Mouse (Mus musculus) forebrain, embryonic 13.5 days (tissue): Measurements from ENCODE around the gene Ppp4r2. TPM values are rescaled to one million over a fixed set of nuclear protein-coding genes. Genes with fewer than 3 reads are reported as not detected.

Source experiments
- ATAC-seq: fragments of 200-750 bp; cut with Nextera tagmentation; 2 replicates; pipeline ENCODE4 v1.8.0; 2017
- H3K27ac ChIP-seq: fragments of 300-500 bp; sonication (generic); 2 replicates; pipeline ENCODE4 v1.5.1; 2015; ENCODE audit warnings: inconsistent platforms, mild to moderate bottlenecking, moderate library complexity
- H3K27me3 ChIP-seq: fragments of 300-500 bp; sonication (generic); 2 replicates; pipeline ENCODE4 v1.6.1; 2015; ENCODE audit warnings: mild to moderate bottlenecking, inconsistent platforms
- H3K36me3 ChIP-seq: fragments of 300-500 bp; sonication (generic); 2 replicates; pipeline ENCODE4 v1.6.1; 2015; ENCODE audit warnings: mild to moderate bottlenecking, inconsistent platforms; ENCODE audit not compliant: poor library complexity, severe bottlenecking
- H3K4me1 ChIP-seq: fragments of 300-500 bp; sonication (generic); 2 replicates; pipeline ENCODE4 v1.6.1; 2015; ENCODE audit warnings: inconsistent platforms
- H3K4me2 ChIP-seq: fragments of 300-500 bp; sonication (generic); 2 replicates; pipeline ENCODE4 v1.6.1; 2015; ENCODE audit warnings: inconsistent platforms, mild to moderate bottlenecking, moderate library complexity
- H3K4me3 ChIP-seq: fragments of 300-500 bp; sonication (generic); 2 replicates; pipeline ENCODE4 v1.5.1; 2015; ENCODE audit warnings: mild to moderate bottlenecking, inconsistent platforms
- H3K9ac ChIP-seq: fragments of 300-500 bp; sonication (generic); 2 replicates; pipeline ENCODE4 v1.6.1; 2015; ENCODE audit warnings: mild to moderate bottlenecking, inconsistent platforms
- H3K9me3 ChIP-seq: fragments of 300-500 bp; sonication (generic); replicated peaks from 2 replicates; pipeline ENCODE4 v1.6.1; 2016; ENCODE audit warnings: inconsistent platforms
- whole genome bisulfite sequencing: fragments of 180-500 bp; shearing (Covaris S2); methylation state at CpG from one replicate; pipeline ENCODE4 v1.1.7; 2015; 5-methylcytosine and 5-hydroxymethylcytosine counted together
- polyA plus RNA-seq: library from polyadenylated mRNA; unstranded; fragments of >200 nt; fragmentation: Nextera tagmentation; extraction: Ambion mirVana; gene quantifications from 2 replicates; pipeline ENCODE4 v1.2.1, GENCODE M21; 2015

Ppp4r2 gene
- polyA plus RNA-seq, 1 experiment from 2014 or later, result 26.9 TPM

DNA sequence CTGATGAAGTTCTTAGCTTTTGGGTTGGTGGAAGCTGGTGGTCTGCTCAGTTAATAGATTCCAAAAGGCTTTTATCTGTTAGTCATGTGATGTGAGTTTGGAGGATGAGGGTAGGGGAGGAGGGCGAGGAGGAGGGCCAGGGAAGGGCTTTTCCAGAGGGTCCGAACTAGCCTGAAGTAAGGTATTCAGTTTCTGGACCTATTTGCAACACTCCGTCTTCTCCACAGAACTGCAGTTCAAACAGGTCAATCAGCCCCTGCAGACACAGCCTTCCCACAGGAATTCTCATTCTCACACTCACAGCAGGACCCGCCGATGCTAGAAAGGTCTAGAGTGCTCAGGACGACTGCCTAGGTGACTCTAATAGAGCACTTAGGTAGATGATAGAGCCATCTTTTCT is 39.8 kb downstream of the Ppp4r2 start:
- no peaks in the 10 kb centered on the region for H3K27me3 ChIP-seq

GRCm38 (mm10) chr6:100875862-100876623 is 42.6 kb downstream of the Ppp4r2 start:
- WGBS, result 69% methylated on average over 20 of the region's 20 CpGs
- no peak overlapping the region for H3K27ac ChIP-seq
- ATAC-seq, result peak; percentile 48; the same call in 1 of the 2 replicates
- H3K4me1 ChIP-seq, result no peaks in the 10 kb centered on the region
- H3K9me3 ChIP-seq, result no peaks in the 10 kb centered on the region
- H3K4me2 ChIP-seq, result no peak overlapping the region
- H3K27me3 ChIP-seq, result peaks cover 2% of the 10 kb centered on the region
- H3K9ac ChIP-seq, result no peak overlapping the region
- no peak overlapping the region for H3K4me3 ChIP-seq
- no peaks in the 10 kb centered on the region for H3K36me3 ChIP-seq

More for the DNA sequence above, 39.8 kb downstream of the Ppp4r2 start:
- Histone ChIP-seq H3K9ac (no peak overlapping the region), H3K9me3 (no peaks in the 10 kb centered on the region), H3K4me1 (no peaks in the 10 kb centered on the region), H3K4me2 (no peak overlapping the region), H3K4me3 (no peak overlapping the region), H3K27ac (no peak overlapping the region), H3K36me3 (no peaks in the 10 kb centered on the region)
- ATAC-seq, result no peak
- 76% methylated on average over 6 of the region's 6 CpGs for WGBS

- no peaks in the 10 kb centered on the region for H3K36me3 ChIP-seq
- no peaks in the 10 kb centered on the region for H3K9me3 ChIP-seq
- ATAC-seq, result no peak
- no peak overlapping the region for H3K27ac ChIP-seq
- no peak overlapping the region for H3K4me3 ChIP-seq
- H3K4me2 ChIP-seq, result no peak overlapping the region
- 91% methylated on average over 12 of the region's 12 CpGs for WGBS
- peaks cover 8% of the 10 kb centered on the region for H3K27me3 ChIP-seq
- no peak overlapping the region for H3K9ac ChIP-seq
- no peaks in the 10 kb centered on the region for H3K4me1 ChIP-seq
These were observed 43.2 kb downstream of the Ppp4r2 start for GRCm38 (mm10) chr6:100876624-100877017.

- H3K9ac ChIP-seq, result no peak overlapping the region
- no peaks in the 10 kb centered on the region for H3K36me3 ChIP-seq
- no peak overlapping the region for H3K27ac ChIP-seq
- no peak for ATAC-seq
- H3K4me3 ChIP-seq, result no peak overlapping the region
- H3K4me2 ChIP-seq, result no peak overlapping the region
- peaks cover 5% of the 10 kb centered on the region for H3K4me1 ChIP-seq
- WGBS, result 85% methylated on average over 13 of the region's 13 CpGs
- peaks cover 9% of the 10 kb centered on the region for H3K27me3 ChIP-seq
- H3K9me3 ChIP-seq, result no peaks in the 10 kb centered on the region
These were observed 45.1 kb downstream of the Ppp4r2 start for GRCm38 (mm10) chr6:100878546-100878945.

GRCm38 (mm10) chr6:100879607-100880006 is 46.2 kb downstream of the Ppp4r2 start:
- Histone ChIP-seq H3K27ac (no peak overlapping the region), H3K4me2 (no peak overlapping the region), H3K4me1 (peaks cover 5% of the 10 kb centered on the region), H3K36me3 (no peaks in the 10 kb centered on the region), H3K9ac (no peak overlapping the region), H3K4me3 (no peak overlapping the region), H3K27me3 (peaks cover 9% of the 10 kb centered on the region), H3K9me3 (no peaks in the 10 kb centered on the region)
- WGBS, result 62% methylated on average over 10 of the region's 10 CpGs
- no peak for ATAC-seq

GRCm38 (mm10) chr6:100881657-100882056 is 48.2 kb downstream of the Ppp4r2 start:
- Histone ChIP-seq H3K9ac (no peak overlapping the region), H3K27ac (no peak overlapping the region), H3K36me3 (no peaks in the 10 kb centered on the region), H3K4me1 (peaks cover 5% of the 10 kb centered on the region), H3K27me3 (peaks cover 9% of the 10 kb centered on the region), H3K9me3 (no peaks in the 10 kb centered on the region), H3K4me3 (no peak overlapping the region), H3K4me2 (no peak overlapping the region)
- WGBS, result 84% methylated on average over 9 of the region's 9 CpGs
- no peak for ATAC-seq

DNA sequence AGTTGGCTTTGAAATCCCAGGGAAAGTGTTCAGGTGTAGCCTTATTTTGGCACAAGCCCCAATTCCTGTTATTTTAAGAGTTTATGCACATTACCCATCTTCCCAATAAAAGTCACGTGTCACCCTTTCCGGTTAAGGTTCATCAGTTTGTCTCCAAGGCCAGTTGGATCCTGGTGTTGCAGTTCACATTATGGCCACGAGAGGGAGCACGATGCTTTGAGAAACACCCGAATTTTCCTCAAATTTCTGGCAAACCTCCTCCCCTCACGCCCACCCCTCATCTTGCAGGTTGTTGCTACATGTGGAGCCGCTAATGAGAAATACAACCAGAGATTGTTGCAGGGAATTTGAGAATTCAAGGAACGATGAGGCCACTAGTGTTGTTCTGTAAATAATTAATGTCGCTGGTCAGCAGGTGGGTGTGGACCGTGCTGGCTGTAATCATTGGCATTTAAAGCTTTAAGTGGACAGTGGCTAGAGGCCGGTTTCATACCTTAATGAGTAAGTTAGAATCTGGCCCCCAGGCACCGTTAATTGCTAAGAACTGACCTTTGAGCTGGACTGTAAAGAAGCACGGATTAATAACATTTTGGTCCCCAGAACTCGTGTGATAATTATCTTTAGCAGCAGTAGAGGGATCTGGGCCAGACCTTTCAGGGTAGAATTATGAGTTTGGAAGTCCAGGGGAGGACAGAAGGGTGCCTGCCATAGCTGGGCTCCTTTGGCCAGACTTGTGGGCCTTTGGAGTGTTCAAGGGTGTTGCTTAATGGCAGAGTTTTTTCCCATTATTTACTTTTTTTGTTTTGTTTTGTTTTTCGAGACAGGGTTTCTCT is 49.2 kb downstream of the Ppp4r2 start:
- 19% methylated on average over 15 of the region's 15 CpGs for WGBS
- H3K4me2 ChIP-seq, result peak overlapping the region; percentile 43
- H3K27me3 ChIP-seq, result peaks cover 9% of the 10 kb centered on the region
- no peak overlapping the region for H3K27ac ChIP-seq
- no peaks in the 10 kb centered on the region for H3K9me3 ChIP-seq
- peaks cover 5% of the 10 kb centered on the region for H3K4me1 ChIP-seq
- H3K36me3 ChIP-seq, result no peaks in the 10 kb centered on the region
- 0 out of 2 replicates have a peak overlapping the region, but pooled peaks have one; percentile 34 for H3K9ac ChIP-seq
- ATAC-seq, result peak; percentile 34
- H3K4me3 ChIP-seq, result no peak overlapping the region

DNA sequence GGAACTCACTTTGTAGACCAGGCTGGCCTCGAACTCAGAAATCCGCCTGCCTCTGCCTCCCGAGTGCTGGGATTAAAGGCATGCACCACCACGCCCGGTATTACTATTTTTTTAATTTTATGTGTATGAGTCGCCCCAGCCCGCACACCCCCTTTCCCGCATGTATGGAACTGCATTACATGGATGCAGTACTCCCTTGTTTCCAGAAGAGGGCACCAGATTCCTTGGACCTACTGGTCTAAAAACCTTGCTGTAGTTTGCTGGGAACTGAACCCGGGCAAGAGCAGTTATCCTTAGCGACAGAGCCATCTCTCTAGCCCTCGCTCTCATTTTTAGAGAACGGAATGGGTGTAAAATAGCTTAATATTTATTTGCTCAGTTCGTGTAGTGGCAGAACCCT is 49.8 kb downstream of the Ppp4r2 start:
- Histone ChIP-seq H3K27me3 (peaks cover 9% of the 10 kb centered on the region), H3K4me1 (peaks cover 5% of the 10 kb centered on the region), H3K4me3 (no peak overlapping the region), H3K4me2 (no peak overlapping the region), H3K27ac (no peak overlapping the region), H3K9ac (no peak overlapping the region), H3K36me3 (no peaks in the 10 kb centered on the region), H3K9me3 (no peaks in the 10 kb centered on the region)
- ATAC-seq, result no peak
- WGBS, result 51% methylated on average over 13 of the region's 13 CpGs

GRCm38 (mm10) chr6:100884594-100885225 is 51.3 kb downstream of the Ppp4r2 start:
- peak; percentile 62 for ATAC-seq
- H3K9ac ChIP-seq, result no peak overlapping the region
- H3K36me3 ChIP-seq, result no peaks in the 10 kb centered on the region
- no peaks in the 10 kb centered on the region for H3K9me3 ChIP-seq
- no peak overlapping the region for H3K4me3 ChIP-seq
- no peak overlapping the region for H3K4me2 ChIP-seq
- WGBS, result 83% methylated on average over 12 of the region's 12 CpGs
- peaks cover 5% of the 10 kb centered on the region for H3K4me1 ChIP-seq
- H3K27me3 ChIP-seq, result peaks cover 9% of the 10 kb centered on the region
- H3K27ac ChIP-seq, result peak overlapping the region; percentile 7; the same call in 1 of the 2 replicates

DNA sequence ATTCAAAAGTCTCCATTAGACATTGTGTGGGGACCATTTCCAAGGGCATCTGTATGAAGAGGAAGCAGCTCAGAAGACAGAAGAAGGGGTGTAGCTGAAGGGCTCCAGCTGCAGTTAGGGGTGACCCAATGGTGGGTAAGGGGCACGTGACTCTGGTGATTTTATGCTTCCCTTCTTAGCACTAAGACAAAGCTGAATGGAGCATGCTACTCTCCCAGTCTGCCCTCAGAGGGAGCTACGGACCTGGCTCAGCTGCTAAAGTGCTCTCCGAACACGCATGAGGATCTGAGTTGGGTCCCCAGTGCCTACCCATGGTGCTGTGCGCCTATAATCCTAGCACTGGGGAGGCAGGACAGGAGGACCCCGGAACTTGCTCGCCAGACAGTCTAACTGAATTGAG is 52.0 kb downstream of the Ppp4r2 start:
- 0 out of 2 replicates have a peak, but pooled peaks have one; percentile 23 for ATAC-seq
- Histone ChIP-seq H3K4me1 (peaks cover 5% of the 10 kb centered on the region), H3K4me3 (no peak overlapping the region), H3K27me3 (peaks cover 9% of the 10 kb centered on the region), H3K9me3 (no peaks in the 10 kb centered on the region), H3K36me3 (no peaks in the 10 kb centered on the region), H3K4me2 (no peak overlapping the region), H3K27ac (peak overlapping the region; percentile 7), H3K9ac (no peak overlapping the region)
- 62% methylated on average over 7 of the region's 7 CpGs for WGBS

- no peak overlapping the region for H3K9ac ChIP-seq
- 85% methylated on average over 9 of the region's 9 CpGs for WGBS
- H3K27me3 ChIP-seq, result no peaks in the 10 kb centered on the region; the same call in 1 of the 2 replicates
- H3K36me3 ChIP-seq, result no peaks in the 10 kb centered on the region
- no peak for ATAC-seq
- H3K4me3 ChIP-seq, result no peak overlapping the region
- H3K4me2 ChIP-seq, result no peak overlapping the region
- no peaks in the 10 kb centered on the region for H3K9me3 ChIP-seq
- peaks cover 5% of the 10 kb centered on the region for H3K4me1 ChIP-seq
- no peak overlapping the region for H3K27ac ChIP-seq
These were observed 53.6 kb downstream of the Ppp4r2 start for GRCm38 (mm10) chr6:100887012-100887411.

GRCm38 (mm10) chr6:100889340-100889739 is 55.9 kb downstream of the Ppp4r2 start:
- no peak overlapping the region for H3K27ac ChIP-seq
- 80% methylated on average over 6 of the region's 6 CpGs for WGBS
- H3K4me1 ChIP-seq, result 0 out of 2 replicates have a peak, but pooled peaks cover 5% of the 10 kb centered on the region
- no peaks in the 10 kb centered on the region for H3K36me3 ChIP-seq
- no peaks in the 10 kb centered on the region for H3K9me3 ChIP-seq
- no peak overlapping the region for H3K4me2 ChIP-seq
- ATAC-seq, result no peak
- no peaks in the 10 kb centered on the region; the same call in 1 of the 2 replicates for H3K27me3 ChIP-seq
- no peak overlapping the region for H3K4me3 ChIP-seq
- H3K9ac ChIP-seq, result no peak overlapping the region
